ENCODE assay signal across 8 mouse cellular contexts in the genomic region with DNA sequence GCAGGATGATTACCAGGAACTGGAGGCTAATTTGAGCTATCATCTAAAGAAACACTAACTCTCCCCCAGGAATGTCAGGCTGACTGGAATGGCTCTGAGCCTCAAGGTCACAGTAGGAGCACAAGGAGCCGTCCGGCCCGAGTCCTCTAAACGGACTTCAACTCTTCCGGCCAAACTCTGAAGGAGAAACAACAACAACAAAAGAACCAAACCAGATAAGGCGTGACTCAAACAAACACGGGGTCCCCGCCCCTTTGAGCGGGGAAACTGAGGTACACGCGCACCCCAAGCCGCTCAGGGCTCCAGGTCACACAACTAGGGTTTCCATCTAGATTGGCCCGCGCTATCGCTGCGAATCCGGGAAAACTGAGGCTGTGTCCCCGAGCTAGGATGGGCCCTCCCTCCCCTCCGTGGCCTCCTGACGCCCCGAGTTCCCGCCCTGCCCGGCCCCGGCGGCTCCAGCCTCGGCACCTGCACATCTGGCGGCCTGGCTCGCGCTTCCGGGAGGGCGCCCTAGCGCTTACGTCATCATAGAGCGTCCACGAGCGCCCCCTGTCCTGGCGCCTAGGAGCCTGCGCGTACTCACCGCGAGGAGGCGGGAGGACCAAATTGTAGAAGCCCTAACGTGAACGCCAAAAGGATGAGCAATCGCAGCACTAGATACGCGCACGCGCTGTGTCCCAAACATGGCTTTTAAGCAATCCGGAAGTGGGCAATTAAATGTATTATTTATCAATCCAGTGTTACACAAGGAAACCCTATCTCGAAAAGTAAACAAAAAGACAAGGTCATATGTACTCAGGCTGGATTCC. TPM values are rescaled to one million over a fixed set of nuclear protein-coding genes. Genes with fewer than 3 reads are reported as not detected.
DNase-seq lines count a peak whose midpoint lies in the region; ATAC-seq and TF ChIP-seq lines count a peak whose summit lies in the region.

No protein-coding gene starts in this region.

- in situ Hi-C loops in ES-E14 (cut with MboI; ENCODE audit: low sequenced_read_pairs in 2 of 2, unreplicated experiment in 2 of 2), result no loop called here

- peak overlapping the region; percentile 68 for H3K4me2 ChIP-seq in forebrain, embryonic 16.5 days (ENCODE audit: low read length)
- peak overlapping the region; percentile 78 for H3K4me2 ChIP-seq in lung, embryonic 15.5 days

- H3K27ac ChIP-seq in ES-E14 (ENCODE audit: insufficient read depth, low read depth, low read length, poor library complexity, severe bottlenecking), result peak overlapping the region; percentile 98
- H3K27ac ChIP-seq in forebrain, embryonic 16.5 days (ENCODE audit: low read length), result peak overlapping the region; percentile 87
- peak overlapping the region; percentile 85 for H3K27ac ChIP-seq in lung, embryonic 15.5 days

- peaks cover 7% of the 10 kb centered on the region for H3K36me3 ChIP-seq in ES-E14 (ENCODE audit: control insufficient read depth, insufficient read depth, low read length, poor library complexity, severe bottlenecking)
- 0 out of 2 replicates have a peak, but pooled peaks cover 3% of the 10 kb centered on the region for H3K36me3 ChIP-seq in forebrain, embryonic 16.5 days (ENCODE audit: control insufficient read depth, insufficient read depth)
- H3K36me3 ChIP-seq in lung, embryonic 15.5 days, result no peaks in the 10 kb centered on the region

- peak; percentile 96 for DNase-seq in ES-E14 (ENCODE audit: low read depth, low spot score)
- peak; percentile 96 for DNase-seq in cerebellum, adult 11-12 months
- DNase-seq in heart, postnatal 4 days, result peak; percentile 96
- DNase-seq in layer of hippocampus, adult 8-10 months (ENCODE audit: low spot score in 2 of 2), result peak; percentile 94 to 96
- peak; percentile 94 for DNase-seq in ovary, adult 18-20 months (ENCODE audit: low spot score)
- peak; percentile 99 for DNase-seq in thymus, postnatal 0 days (ENCODE audit: low spot score)

- H3K27me3 ChIP-seq in forebrain, embryonic 16.5 days (replicated peaks; ENCODE audit: control insufficient read depth, insufficient read depth, low read length), result no peaks in the 10 kb centered on the region
- no peaks in the 10 kb centered on the region for H3K27me3 ChIP-seq in lung, embryonic 15.5 days

- WGBS in forebrain, embryonic 16.5 days, result under 1% methylated on average over 48 of the region's 51 CpGs
- under 1% methylated on average over 50 of the region's 51 CpGs for WGBS in lung, embryonic 15.5 days

- ATAC-seq in forebrain, embryonic 16.5 days, result peak; percentile 83
- ATAC-seq in lung, embryonic 15.5 days (ENCODE audit: borderline replicate concordance, extremely low read depth, low FRiP score, low TSS enrichment), result peak; percentile 85

- H3K9me3 ChIP-seq in ES-E14 (ENCODE audit: control insufficient read depth, insufficient read depth, low read depth, low read length), result no peaks in the 10 kb centered on the region
- no peaks in the 10 kb centered on the region for H3K9me3 ChIP-seq in forebrain, embryonic 16.5 days (ENCODE audit: control insufficient read depth, low read length)
- no peaks in the 10 kb centered on the region for H3K9me3 ChIP-seq in lung, embryonic 15.5 days

- H3K4me3 ChIP-seq in ES-E14 (ENCODE audit: insufficient read depth in 1 of 2, low read depth in 1 of 2, low read length in 2 of 2, poor library complexity in 1 of 2, severe bottlenecking in 1 of 2), result peak overlapping the region; percentile 81 to 90
- peak overlapping the region; percentile 85 for H3K4me3 ChIP-seq in forebrain, embryonic 16.5 days (replicated peaks; ENCODE audit: low read length)
- peak overlapping the region; percentile 81 for H3K4me3 ChIP-seq in lung, embryonic 15.5 days

- H3K9ac ChIP-seq in ES-E14 (ENCODE audit: insufficient read depth, low read depth, low read length, poor library complexity, severe bottlenecking), result peak overlapping the region; percentile 98
- H3K9ac ChIP-seq in forebrain, embryonic 16.5 days (replicated peaks; ENCODE audit: low read depth, low read length), result peak overlapping the region; percentile 80
- H3K9ac ChIP-seq in lung, embryonic 15.5 days, result peak overlapping the region; percentile 79

- H3K4me1 ChIP-seq in ES-E14 (ENCODE audit: control insufficient read depth in 2 of 2, insufficient read depth in 2 of 2, low read length in 2 of 2, poor library complexity in 1 of 2), result peaks cover 3 to 4% of the 10 kb centered on the region in 2 experiments; a peak in 2 of 4 replicates
- H3K4me1 ChIP-seq in forebrain, embryonic 16.5 days (replicated peaks; ENCODE audit: control insufficient read depth, insufficient read depth, low read length), result peaks cover 21% of the 10 kb centered on the region
- peaks cover 23% of the 10 kb centered on the region for H3K4me1 ChIP-seq in lung, embryonic 15.5 days

TF ChIP-seq in ES-E14, 5 proteins besides CTCF, POLR2A, EP300 and RAD21:
- TF ChIP-seq HCFC1 (IDR thresholded peaks at IDR 0.05; ENCODE audit: borderline replicate concordance, insufficient read depth, low read length) (peak; percentile 84), MAFK (IDR thresholded peaks at IDR 0.05; ENCODE audit: insufficient read depth, low read depth, low read length) (no peak)
TF ChIP-seq in ES-E14: peak in this region for 1.

RNA-seq across cellular contexts. Expression of gene Fkbp8, which starts 4.7 kb away (rescaled TPM):
- 252 and 256 TPM in 2 replicates for total RNA-seq in ES-E14 (2012; rRNA removed)
- polyA plus RNA-seq in forebrain, embryonic 16.5 days (2015; fragmentation: Nextera tagmentation; extraction: Ambion mirVana), result 402 and 462 TPM in 2 replicates
- total RNA-seq in heart, postnatal 4 days (2021), result 100 to 1,000 TPM; 204 to 207 TPM
- total RNA-seq in layer of hippocampus, adult 8-10 months (2022), result 100 to 1,000 TPM; 420 to 440 (median 425) TPM
- polyA plus RNA-seq in lung, embryonic 15.5 days (2015; fragmentation: Nextera tagmentation; extraction: Ambion mirVana), result 307 and 313 TPM in 2 replicates
- polyA plus RNA-seq in thymus, postnatal 0 days (2015; fragmentation: Nextera tagmentation; extraction: Ambion mirVana), result 309 and 319 TPM in 2 replicates

RNA-seq across cellular contexts. Expression of gene Kxd1, which starts 5.0 kb away (rescaled TPM):
- 27.9 and 35.3 TPM in 2 replicates for total RNA-seq in ES-E14 (2012; rRNA removed)
- 45.5 and 45.9 TPM in 2 replicates for polyA plus RNA-seq in forebrain, embryonic 16.5 days (2015; fragmentation: Nextera tagmentation; extraction: Ambion mirVana)
- 10 to 100 TPM; 67.5 to 76.9 TPM for total RNA-seq in heart, postnatal 4 days (2021)
- total RNA-seq in layer of hippocampus, adult 8-10 months (2022), result 10 to 100 TPM; 36.7 to 46.9 (median 39.6) TPM
- polyA plus RNA-seq in lung, embryonic 15.5 days (2015; fragmentation: Nextera tagmentation; extraction: Ambion mirVana), result 50.0 and 54.4 TPM in 2 replicates
- 66.8 and 68.6 TPM in 2 replicates for polyA plus RNA-seq in thymus, postnatal 0 days (2015; fragmentation: Nextera tagmentation; extraction: Ambion mirVana)

RNA-seq across cellular contexts. Expression of gene Uba52, which starts 12.2 kb away (rescaled TPM):
- 3,214 and 4,257 TPM in 2 replicates for total RNA-seq in ES-E14 (2012; rRNA removed)
- polyA plus RNA-seq in forebrain, embryonic 16.5 days (2015; fragmentation: Nextera tagmentation; extraction: Ambion mirVana), result 660 and 697 TPM in 2 replicates
- total RNA-seq in heart, postnatal 4 days (2021), result 1,000 to 10,000 TPM; 1,698 to 1,707 TPM
- total RNA-seq in layer of hippocampus, adult 8-10 months (2022), result 1,000 to 10,000 TPM in 2 of 4 experiments, 100 to 1,000 TPM in 2; 772 to 1,065 (median 933) TPM
- 909 and 953 TPM in 2 replicates for polyA plus RNA-seq in lung, embryonic 15.5 days (2015; fragmentation: Nextera tagmentation; extraction: Ambion mirVana)
- polyA plus RNA-seq in thymus, postnatal 0 days (2015; fragmentation: Nextera tagmentation; extraction: Ambion mirVana), result 1,327 and 1,441 TPM in 2 replicates

RNA-seq across cellular contexts. Expression of gene Rex1bd, which starts 16.2 kb away (rescaled TPM):
- 125 and 130 TPM in 2 replicates for total RNA-seq in ES-E14 (2012; rRNA removed)
- 149 and 157 TPM in 2 replicates for polyA plus RNA-seq in forebrain, embryonic 16.5 days (2015; fragmentation: Nextera tagmentation; extraction: Ambion mirVana)
- 100 to 1,000 TPM in 1 of 2 experiments, 10 to 100 TPM in 1; 96.9 to 109 TPM for total RNA-seq in heart, postnatal 4 days (2021)
- 100 to 1,000 TPM in 2 of 4 experiments, 10 to 100 TPM in 2; 86.4 to 104 (median 97.3) TPM for total RNA-seq in layer of hippocampus, adult 8-10 months (2022)
- 120 and 122 TPM in 2 replicates for polyA plus RNA-seq in lung, embryonic 15.5 days (2015; fragmentation: Nextera tagmentation; extraction: Ambion mirVana)
- 170 and 181 TPM in 2 replicates for polyA plus RNA-seq in thymus, postnatal 0 days (2015; fragmentation: Nextera tagmentation; extraction: Ambion mirVana)

RNA-seq across cellular contexts. Expression of gene Ell, which starts 16.5 kb away (rescaled TPM):
- 15.8 and 16.1 TPM in 2 replicates for total RNA-seq in ES-E14 (2012; rRNA removed)
- 17.1 and 18.9 TPM in 2 replicates for polyA plus RNA-seq in forebrain, embryonic 16.5 days (2015; fragmentation: Nextera tagmentation; extraction: Ambion mirVana)
- 10 to 100 TPM; 16.7 to 17.6 TPM for total RNA-seq in heart, postnatal 4 days (2021)
- 10 to 100 TPM; 19.6 to 22.0 (median 20.8) TPM for total RNA-seq in layer of hippocampus, adult 8-10 months (2022)
- polyA plus RNA-seq in lung, embryonic 15.5 days (2015; fragmentation: Nextera tagmentation; extraction: Ambion mirVana), result 17.2 and 17.5 TPM in 2 replicates
- polyA plus RNA-seq in thymus, postnatal 0 days (2015; fragmentation: Nextera tagmentation; extraction: Ambion mirVana), result 13.5 and 14.2 TPM in 2 replicates

Comparison
In these comparisons a context has a peak if more than half of its experiments do, and no peak if none do; other contexts are left out.
1. Peak in every context shown above with its lines: DNase-seq, ATAC-seq, H3K4me3 ChIP-seq and H3K27ac ChIP-seq.